Mouse (Mus musculus) central nervous system, embryonic 11.5 days (tissue): ENCODE results near the gene Efcab1. TPM values are rescaled to one million over a fixed set of nuclear protein-coding genes. Genes with fewer than 3 reads are reported as not detected.

ENCODE experiments used
- polyA plus RNA-seq: library from polyadenylated mRNA; depleted of rRNA; stranded (reverse); fragments of >200 nt; gene quantifications from 2 replicates; pipeline ENCODE4 v1.2.3, GENCODE M21; 2012; rRNA removed

The Efcab1 gene
- polyA plus RNA-seq, result 3.6 and 5.0 TPM in 2 replicates

GRCm38 (mm10) chr16:14906393-14907100 lies at the start of gene Efcab1:
Efcab1 (plus strand) TSS chr16:14906606.

